Mouse (Mus musculus): ENCODE results near the gene Lpp. TPM values are rescaled to one million over a fixed set of nuclear protein-coding genes. Genes with fewer than 3 reads are reported as not detected.

The Lpp gene
- total RNA-seq, 2 experiments from 2014 or later: 17.7 to 18.0 TPM

- H3K27ac ChIP-seq: no peak overlapping the region; the same call in 1 of the 2 replicates
- no peak for DNase-seq
These were observed 172.0 kb downstream of the Lpp start for GRCm38 (mm10) chr16:24565311-24565710.

GRCm38 (mm10) chr16:24566277-24566676, 173.0 kb downstream of the Lpp start:
- H3K27ac ChIP-seq: peak overlapping the region; percentile 46
- peak; percentile 43 for DNase-seq
- H3K4me3 ChIP-seq: no peak overlapping the region
- intact Hi-C loops (cut with DNase I): loop anchor here (5.0 to 10.0 kb wide), 3 partner anchors 411 to 584 kb away; no protein-coding TSS in a partner anchor
- TF ChIP-seq CTCF (IDR thresholded peaks at IDR 0.05): no peak

More at GRCm38 (mm10) chr16:24565311-24565710, 172.0 kb downstream of the Lpp start:
- no peak for TF ChIP-seq CTCF (IDR thresholded peaks at IDR 0.05)
- intact Hi-C loops (cut with DNase I): loop anchor here (5.0 to 10.0 kb wide), 3 partner anchors 411 to 583 kb away; no protein-coding TSS in a partner anchor
- H3K4me3 ChIP-seq: no peak overlapping the region

- no peak for TF ChIP-seq CTCF (IDR thresholded peaks at IDR 0.05)
- Histone ChIP-seq H3K27ac (peak overlapping the region; percentile 88), H3K4me3 (no peak overlapping the region)
- intact Hi-C loops (cut with DNase I): loop anchor here (5.0 to 10.0 kb wide), 3 partner anchors 413 to 585 kb away; no protein-coding TSS in a partner anchor
- no peak for DNase-seq
These were observed 174.3 kb downstream of the Lpp start for GRCm38 (mm10) chr16:24567562-24567961.

GRCm38 (mm10) chr16:24568061-24568460, 174.8 kb downstream of the Lpp start:
- Histone ChIP-seq H3K27ac (peak overlapping the region; percentile 88), H3K4me3 (no peak overlapping the region)
- intact Hi-C loops (cut with DNase I): loop anchor here (2.0 to 10.0 kb wide), 4 partner anchors 175 to 586 kb away; partner anchors contain the start of gene Lpp
- no peak for TF ChIP-seq CTCF (IDR thresholded peaks at IDR 0.05)
- DNase-seq: peak; percentile 54

GRCm38 (mm10) chr16:24569681-24570080, 176.4 kb downstream of the Lpp start:
- peak overlapping the region; percentile 88 for H3K27ac ChIP-seq
- peak; percentile 78 for DNase-seq
- peak overlapping the region; percentile 36 for H3K4me3 ChIP-seq
- intact Hi-C loops (cut with DNase I): loop anchor here (2.0 to 10.0 kb wide), 5 partner anchors 53 to 587 kb away; partner anchors contain the start of gene Lpp
- no peak for TF ChIP-seq CTCF (IDR thresholded peaks at IDR 0.05)

GRCm38 (mm10) chr16:24576999-24577398, 183.7 kb downstream of the Lpp start:
- Histone ChIP-seq H3K27ac (no peak overlapping the region), H3K4me3 (no peak overlapping the region)
- DNase-seq: no peak
- no peak for TF ChIP-seq CTCF (IDR thresholded peaks at IDR 0.05)
- intact Hi-C loops (cut with DNase I): no loop called here

- no peak for TF ChIP-seq CTCF (IDR thresholded peaks at IDR 0.05)
- DNase-seq: no peak
- Histone ChIP-seq H3K4me3 (no peak overlapping the region), H3K27ac (no peak overlapping the region)
- intact Hi-C loops (cut with DNase I): no loop called here
These were observed 184.5 kb downstream of the Lpp start for GRCm38 (mm10) chr16:24577798-24578197.

- intact Hi-C loops (cut with DNase I): no loop called here
- no peak for TF ChIP-seq CTCF (IDR thresholded peaks at IDR 0.05)
- DNase-seq: no peak
- Histone ChIP-seq H3K4me3 (no peak overlapping the region), H3K27ac (peak overlapping the region; percentile 24; the same call in 1 of the 2 replicates)
These were observed 189.5 kb downstream of the Lpp start for GRCm38 (mm10) chr16:24582847-24583246.

GRCm38 (mm10) chr16:24593535-24593934, 200.2 kb downstream of the Lpp start:
- DNase-seq: no peak
- TF ChIP-seq CTCF (IDR thresholded peaks at IDR 0.05): no peak

GRCm38 (mm10) chr16:24594508-24594907, 201.2 kb downstream of the Lpp start:
- TF ChIP-seq CTCF (IDR thresholded peaks at IDR 0.05): no peak
- no peak for DNase-seq
- intact Hi-C loops (cut with DNase I): no loop called here
- H3K27ac ChIP-seq: no peak overlapping the region
- H3K4me3 ChIP-seq: no peak overlapping the region

More at GRCm38 (mm10) chr16:24593535-24593934, 200.2 kb downstream of the Lpp start:
- intact Hi-C loops (cut with DNase I): no loop called here
- Histone ChIP-seq H3K4me3 (no peak overlapping the region), H3K27ac (no peak overlapping the region)

- Histone ChIP-seq H3K4me3 (no peak overlapping the region), H3K27ac (no peak overlapping the region)
- intact Hi-C loops (cut with DNase I): no loop called here
- DNase-seq: no peak
- TF ChIP-seq CTCF (IDR thresholded peaks at IDR 0.05): no peak
These were observed 202.2 kb downstream of the Lpp start for GRCm38 (mm10) chr16:24595493-24595892.

GRCm38 (mm10) chr16:24598567-24598966, 205.3 kb downstream of the Lpp start:
- no peak overlapping the region for H3K4me3 ChIP-seq
- intact Hi-C loops (cut with DNase I): no loop called here
- no peak for DNase-seq
- TF ChIP-seq CTCF (IDR thresholded peaks at IDR 0.05): no peak
- H3K27ac ChIP-seq: no peak overlapping the region

- no peak for TF ChIP-seq CTCF (IDR thresholded peaks at IDR 0.05)
- Histone ChIP-seq H3K27ac (no peak overlapping the region), H3K4me3 (no peak overlapping the region)
- intact Hi-C loops (cut with DNase I): no loop called here
- DNase-seq: no peak
These were observed 206.5 kb downstream of the Lpp start for GRCm38 (mm10) chr16:24599766-24600165.
